Mouse (Mus musculus) urinary bladder, postnatal 4 days (tissue): Measurements from ENCODE around the gene Pip4k2c.

Experiments
- DNase-seq, 2 experiments: peaks; one replicate each; pipeline ENCODE4 v3.0.0; 2021 to 2022; ENCODE audit warnings: low spot score in 2 of 2

Gene Pip4k2c

DNA sequence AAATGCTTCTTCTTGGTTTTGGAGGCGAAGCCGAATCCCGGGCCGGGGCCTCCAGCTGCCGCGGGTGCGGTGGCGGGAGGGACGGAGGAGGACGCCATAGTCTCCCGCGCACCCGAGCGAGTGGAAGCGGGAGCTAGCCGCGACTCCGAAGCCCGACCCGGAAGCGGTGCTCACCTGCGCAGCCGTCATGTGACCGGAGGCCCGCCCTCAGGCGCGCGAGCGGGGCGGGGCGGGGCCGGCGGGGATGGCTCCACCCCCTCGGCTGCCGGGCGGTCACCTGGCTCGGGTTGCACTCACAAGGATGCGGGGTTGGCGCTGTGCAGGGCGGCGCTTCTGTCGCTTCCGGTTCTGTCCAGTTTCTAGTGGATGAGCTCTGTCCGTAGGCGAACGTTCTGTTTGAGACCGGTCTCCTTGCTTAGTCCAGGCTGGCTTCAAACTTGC, at the start of gene Pip4k2c:
Pip4k2c (minus strand) TSS at position 172 of the 441 bp plus-strand sequence.
- peak; percentile 90 to 91 for DNase-seq

GRCm38 (mm10) chr10:127258489-127258888, 47.1 kb upstream of the Pip4k2c start:
- no peak for DNase-seq

DNA sequence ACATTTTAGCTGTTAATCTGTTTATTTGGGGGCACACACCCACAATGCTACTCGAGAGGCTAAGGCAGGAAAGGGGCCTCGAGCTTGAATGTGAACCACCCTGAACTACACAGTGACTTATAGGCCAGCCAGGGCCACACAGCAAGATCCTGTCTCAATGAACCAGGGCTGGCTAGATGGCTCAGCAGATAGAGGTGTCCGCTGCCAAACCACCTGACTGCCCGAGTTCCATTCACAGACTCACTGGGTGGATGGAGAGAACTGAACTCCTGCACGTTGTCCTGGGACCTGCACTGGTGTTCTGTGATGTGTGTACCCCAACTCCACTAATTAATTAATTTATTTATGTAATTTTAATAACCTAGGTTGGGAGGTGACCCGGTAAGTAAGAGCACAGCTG, 46.4 kb upstream of the Pip4k2c start:
- DNase-seq: no peak

- peak; percentile 60 to 79 for DNase-seq
These were observed 44.4 kb upstream of the Pip4k2c start for GRCm38 (mm10) chr10:127255625-127256345.

- DNase-seq: no peak
These were observed 39.4 kb upstream of the Pip4k2c start for GRCm38 (mm10) chr10:127250810-127251209.

DNA sequence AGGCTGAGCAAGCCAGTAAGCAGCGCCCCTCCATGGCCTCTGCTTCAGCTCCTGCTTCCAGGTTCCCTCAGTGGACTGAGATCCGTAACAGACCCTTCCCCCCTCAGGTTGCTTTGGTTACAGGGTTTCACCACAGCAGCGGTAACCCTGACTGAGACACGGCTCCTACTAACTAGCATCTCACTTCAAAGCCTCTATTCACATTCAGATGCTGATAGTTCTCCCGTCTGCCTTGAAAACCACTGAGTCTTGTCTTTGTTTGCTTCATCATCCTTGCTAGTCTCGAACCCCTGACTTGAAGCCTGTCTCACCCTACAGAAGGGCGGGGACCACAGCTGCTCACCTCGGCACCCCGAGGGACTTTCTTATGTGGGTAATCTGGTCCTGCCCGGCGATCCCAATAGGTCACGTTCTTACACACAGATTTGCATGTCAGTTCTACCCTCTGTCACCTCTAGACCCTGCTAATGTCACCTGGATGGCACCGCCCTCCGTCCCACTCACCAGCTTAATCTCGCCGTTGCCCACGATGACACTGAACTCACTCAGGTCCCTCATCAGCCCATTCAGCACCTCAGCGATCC, 26.9 kb upstream of the Pip4k2c start:
- DNase-seq: no peak

DNA sequence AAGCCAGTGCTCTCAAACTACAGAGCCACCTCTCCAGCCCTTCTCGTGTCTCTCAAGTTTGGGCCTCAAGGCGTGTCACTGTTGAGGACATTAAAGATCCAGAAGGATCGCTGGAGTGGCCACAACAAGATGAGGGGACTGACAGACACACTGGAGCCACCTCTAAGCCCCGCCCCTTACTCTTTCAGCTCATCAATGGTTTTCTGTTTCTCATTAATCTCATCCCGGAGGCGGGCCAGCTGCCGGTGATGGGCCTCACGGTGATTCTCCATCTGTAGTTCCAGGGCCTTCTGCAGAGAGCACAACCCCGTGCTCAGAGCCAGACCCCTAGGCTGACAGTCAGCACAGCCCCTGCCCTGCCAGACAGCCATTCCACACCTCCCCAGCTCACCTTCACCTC, 25.2 kb upstream of the Pip4k2c start:
- DNase-seq: no peak

DNA sequence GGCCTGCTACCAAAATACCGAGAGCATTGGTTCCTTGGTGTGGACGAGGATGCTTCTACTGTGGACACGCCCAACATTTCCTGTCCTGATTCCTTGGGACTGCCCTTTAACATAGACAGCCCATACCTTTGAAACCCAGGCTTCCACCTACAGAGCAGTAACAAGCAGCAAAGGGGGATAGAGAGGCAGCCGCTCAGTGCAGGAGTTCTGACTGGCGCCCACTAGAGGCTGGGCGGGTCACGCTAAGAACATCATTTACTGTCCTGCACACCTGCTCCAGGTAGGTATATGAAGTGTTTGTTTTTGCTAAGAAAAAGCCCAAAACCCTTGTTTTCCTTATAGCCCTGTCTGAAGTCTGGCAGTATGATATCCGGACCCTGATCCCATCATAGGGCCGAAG, 21.8 kb upstream of the Pip4k2c start:
- DNase-seq: no peak

- DNase-seq: no peak
These were observed 20.4 kb upstream of the Pip4k2c start for GRCm38 (mm10) chr10:127231741-127232140.

GRCm38 (mm10) chr10:127230693-127231092, 19.3 kb upstream of the Pip4k2c start:
- DNase-seq: no peak

GRCm38 (mm10) chr10:127228897-127229296, 17.5 kb upstream of the Pip4k2c start:
- DNase-seq: no peak

DNA sequence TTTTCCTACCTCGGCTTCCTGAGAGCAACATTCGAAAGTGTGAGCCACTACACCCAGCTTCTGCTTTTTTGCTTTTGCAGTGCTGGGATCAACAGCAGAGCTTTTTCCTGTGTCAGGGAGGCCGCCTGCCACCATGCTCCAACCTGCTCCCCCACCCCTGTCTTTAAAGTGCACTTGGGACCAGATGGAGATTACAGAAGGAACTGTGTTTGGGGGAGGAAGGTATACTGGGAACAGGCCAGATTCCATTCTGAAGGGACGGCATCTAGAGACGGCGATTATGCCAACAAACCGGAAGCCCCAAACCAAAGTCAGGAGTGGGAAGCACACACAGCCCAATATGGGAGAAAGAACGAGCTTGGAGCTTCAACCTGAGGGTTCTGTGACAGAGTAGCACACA, 15.8 kb upstream of the Pip4k2c start:
- no peak for DNase-seq

DNA sequence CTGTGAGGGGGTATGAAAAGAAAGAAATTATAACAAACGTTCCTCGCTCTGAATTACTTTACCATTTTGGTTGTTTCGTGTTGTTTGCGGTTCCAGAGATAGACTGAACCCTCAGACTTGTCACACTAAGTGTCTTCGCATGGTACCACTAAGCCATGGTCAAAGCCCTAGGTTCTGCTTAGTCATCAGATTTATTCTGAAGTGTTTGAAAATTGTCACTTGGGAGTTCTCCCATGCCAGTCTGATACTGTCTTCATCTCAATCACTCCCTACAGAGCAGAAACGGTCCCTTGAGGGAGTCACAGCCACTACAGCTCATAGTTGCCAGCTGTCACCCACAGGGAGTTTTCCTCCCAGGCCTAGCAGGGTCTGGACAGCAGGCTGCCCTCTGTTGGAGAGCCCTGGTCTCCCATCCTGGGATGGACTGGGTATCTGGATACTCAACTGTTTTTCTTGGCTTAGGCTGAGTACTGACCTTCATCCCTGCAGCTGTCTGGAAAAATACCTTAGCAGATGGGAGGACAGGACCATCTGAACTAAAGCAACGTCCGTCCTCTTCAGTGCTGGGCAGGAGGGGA, 15.0 kb upstream of the Pip4k2c start:
- no peak for DNase-seq

- DNase-seq: no peak
These were observed 14.3 kb upstream of the Pip4k2c start for GRCm38 (mm10) chr10:127225732-127226131.

DNA sequence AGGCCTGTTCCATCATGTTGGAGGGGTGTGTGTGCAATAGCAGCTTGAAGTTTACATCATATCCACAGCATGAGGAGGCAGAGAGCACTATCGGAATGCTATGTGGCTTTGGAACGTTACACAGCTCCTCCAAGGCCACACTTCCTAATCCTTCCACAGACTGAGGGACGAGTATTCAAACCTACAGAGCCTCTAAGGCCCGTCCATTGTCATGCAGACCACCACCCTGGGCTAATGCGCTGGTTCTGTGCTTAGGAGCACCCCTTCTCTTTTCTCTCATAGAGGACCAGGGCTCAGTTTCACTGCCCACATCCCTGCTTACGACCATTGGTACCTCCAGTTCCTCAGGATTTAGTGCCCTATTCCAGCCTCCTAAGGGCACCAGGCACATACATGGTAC, 13.8 kb upstream of the Pip4k2c start:
- DNase-seq: no peak

- no peak for DNase-seq
These were observed 7.0 kb upstream of the Pip4k2c start for GRCm38 (mm10) chr10:127218339-127218738.

GRCm38 (mm10) chr10:127217177-127217576, 5.8 kb upstream of the Pip4k2c start:
- no peak for DNase-seq

GRCm38 (mm10) chr10:127216456-127216855, 5.1 kb upstream of the Pip4k2c start:
- no peak for DNase-seq

GRCm38 (mm10) chr10:127214422-127214803, 3.0 kb upstream of the Pip4k2c start:
- no peak for DNase-seq

DNA sequence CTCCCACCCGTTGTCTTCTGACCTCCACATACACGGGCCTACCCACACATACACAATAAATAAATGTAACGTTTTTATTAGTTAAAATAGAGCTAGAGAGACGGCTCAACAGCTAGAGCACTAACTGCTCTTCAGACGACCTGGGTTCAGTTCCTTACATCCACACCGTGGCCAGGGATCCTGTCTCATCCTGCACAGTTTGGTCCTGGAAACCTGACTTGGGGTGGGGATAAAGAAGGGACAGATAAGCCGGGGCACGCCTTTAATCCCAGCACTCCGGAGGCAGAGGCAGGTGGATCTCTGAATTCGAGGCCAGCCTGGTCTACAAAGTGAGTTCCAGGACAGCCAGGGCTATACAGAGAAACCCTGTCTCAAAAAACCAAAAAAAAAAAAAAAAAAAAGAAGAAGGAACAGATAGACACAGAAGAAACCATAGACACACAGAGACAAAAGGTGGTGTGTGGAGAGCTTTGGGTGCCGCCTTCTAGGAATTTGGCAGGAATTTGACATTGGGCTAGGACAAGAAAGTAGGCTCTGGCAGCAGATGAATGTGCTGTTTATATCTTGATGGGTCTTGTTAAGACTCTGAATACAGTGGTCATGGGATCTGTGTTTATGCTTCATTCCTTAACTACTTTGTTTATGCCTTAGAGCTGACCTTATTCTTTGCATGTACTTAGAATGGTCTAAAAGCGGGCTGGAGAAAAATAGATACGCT, 2.5 kb upstream of the Pip4k2c start:
- DNase-seq: no peak

GRCm38 (mm10) chr10:127213272-127213671, 1.9 kb upstream of the Pip4k2c start:
- no peak for DNase-seq

GRCm38 (mm10) chr10:127210961-127211405, 402 bp downstream of the Pip4k2c start:
- no peak for DNase-seq
